Mouse (Mus musculus): Measurements from ENCODE around the gene Capns2. TPM values are rescaled to one million over a fixed set of nuclear protein-coding genes. Genes with fewer than 3 reads are reported as not detected.

Capns2 gene
- polyA plus RNA-seq, 1 experiment from 2014 or later, result 1.4 TPM

- 78% methylated on average over 3 of the region's 3 CpGs for WGBS
- Histone ChIP-seq H3K4me2 (replicated peaks; ENCODE audit: low read depth, low read length) (no peak overlapping the region), H3K27ac (ENCODE audit: low read length) (no peak overlapping the region), H3K9me3 (ENCODE audit: control insufficient read depth, low read depth, low read length) (no peaks in the 10 kb centered on the region), H3K4me3 (ENCODE audit: low read depth, low read length) (no peak overlapping the region), H3K4me1 (ENCODE audit: control insufficient read depth, insufficient read depth, low read length) (no peaks in the 10 kb centered on the region), H3K36me3 (ENCODE audit: control insufficient read depth, insufficient read depth, low read length) (no peaks in the 10 kb centered on the region), H3K9ac (replicated peaks; ENCODE audit: low read depth, low read length) (no peak overlapping the region), H3K27me3 (ENCODE audit: control insufficient read depth, insufficient read depth, low read length) (no peaks in the 10 kb centered on the region)
- ATAC-seq (ENCODE audit: insufficient number of reproducible peaks, insufficient read depth, low FRiP score, low read depth), result no peak
Observed at GRCm38 (mm10) chr8:92916082-92916481, 14.9 kb downstream of the Capns2 start.

- Histone ChIP-seq H3K4me1 (ENCODE audit: control insufficient read depth, insufficient read depth, low read length) (no peaks in the 10 kb centered on the region), H3K27ac (ENCODE audit: low read length) (no peak overlapping the region), H3K27me3 (ENCODE audit: control insufficient read depth, insufficient read depth, low read length) (no peaks in the 10 kb centered on the region), H3K4me2 (replicated peaks; ENCODE audit: low read depth, low read length) (no peak overlapping the region), H3K4me3 (ENCODE audit: low read depth, low read length) (no peak overlapping the region), H3K36me3 (ENCODE audit: control insufficient read depth, insufficient read depth, low read length) (no peaks in the 10 kb centered on the region), H3K9ac (replicated peaks; ENCODE audit: low read depth, low read length) (no peak overlapping the region), H3K9me3 (ENCODE audit: control insufficient read depth, low read depth, low read length) (no peaks in the 10 kb centered on the region)
- ATAC-seq (ENCODE audit: insufficient number of reproducible peaks, insufficient read depth, low FRiP score, low read depth), result no peak
- 93% methylated on average over 3 of the region's 3 CpGs for WGBS
Observed at GRCm38 (mm10) chr8:92921768-92922167, 20.6 kb downstream of the Capns2 start.

DNA sequence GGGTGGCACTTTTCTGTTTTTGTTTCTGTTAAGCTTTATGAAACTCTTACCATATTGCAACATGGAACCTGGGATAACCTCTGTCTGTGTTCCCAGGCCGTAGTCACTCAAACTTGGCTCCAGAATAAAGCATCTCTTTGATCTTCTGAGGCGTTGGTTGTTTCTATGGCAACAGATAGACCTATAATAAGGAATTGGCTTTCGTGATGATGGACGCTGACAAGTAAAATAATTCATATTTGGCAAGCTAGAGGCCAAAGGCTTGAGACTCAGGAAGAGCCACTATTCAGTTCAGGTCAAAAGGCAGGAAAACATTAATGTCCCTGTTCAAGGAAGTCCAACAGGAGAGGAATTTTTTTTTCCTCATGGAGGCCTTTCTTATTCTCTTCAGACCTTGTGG lies 27.8 kb downstream of the Capns2 start:
- H3K9ac ChIP-seq (replicated peaks; ENCODE audit: low read depth, low read length), result no peak overlapping the region
- ATAC-seq (ENCODE audit: insufficient number of reproducible peaks, insufficient read depth, low FRiP score, low read depth), result no peak
- 70% methylated on average over 4 of the region's 4 CpGs for WGBS
- no peak overlapping the region for H3K4me2 ChIP-seq (replicated peaks; ENCODE audit: low read depth, low read length)
- H3K9me3 ChIP-seq (ENCODE audit: control insufficient read depth, low read depth, low read length), result peaks cover 4% of the 10 kb centered on the region; the same call in 1 of the 2 replicates
- no peak overlapping the region for H3K27ac ChIP-seq (ENCODE audit: low read length)
- no peaks in the 10 kb centered on the region for H3K4me1 ChIP-seq (ENCODE audit: control insufficient read depth, insufficient read depth, low read length)
- no peaks in the 10 kb centered on the region for H3K27me3 ChIP-seq (ENCODE audit: control insufficient read depth, insufficient read depth, low read length)
- H3K36me3 ChIP-seq (ENCODE audit: control insufficient read depth, insufficient read depth, low read length), result no peaks in the 10 kb centered on the region
- no peak overlapping the region for H3K4me3 ChIP-seq (ENCODE audit: low read depth, low read length)

GRCm38 (mm10) chr8:92938056-92938455 lies 36.8 kb downstream of the Capns2 start:
- WGBS, result 72% methylated on average over 4 of the region's 4 CpGs
- H3K4me3 ChIP-seq (ENCODE audit: low read depth, low read length), result no peak overlapping the region
- H3K9ac ChIP-seq (replicated peaks; ENCODE audit: low read depth, low read length), result no peak overlapping the region
- H3K4me2 ChIP-seq (replicated peaks; ENCODE audit: low read depth, low read length), result no peak overlapping the region
- no peak for ATAC-seq (ENCODE audit: insufficient number of reproducible peaks, insufficient read depth, low FRiP score, low read depth)
- H3K27me3 ChIP-seq (ENCODE audit: control insufficient read depth, insufficient read depth, low read length), result no peaks in the 10 kb centered on the region
- no peaks in the 10 kb centered on the region for H3K36me3 ChIP-seq (ENCODE audit: control insufficient read depth, insufficient read depth, low read length)
- no peaks in the 10 kb centered on the region for H3K9me3 ChIP-seq (ENCODE audit: control insufficient read depth, low read depth, low read length)
- H3K4me1 ChIP-seq (ENCODE audit: control insufficient read depth, insufficient read depth, low read length), result no peaks in the 10 kb centered on the region
- H3K27ac ChIP-seq (ENCODE audit: low read length), result no peak overlapping the region

- H3K9me3 ChIP-seq (ENCODE audit: control insufficient read depth, low read depth, low read length), result no peaks in the 10 kb centered on the region
- H3K4me2 ChIP-seq (replicated peaks; ENCODE audit: low read depth, low read length), result no peak overlapping the region
- 88% methylated on average over 4 of the region's 4 CpGs for WGBS
- no peaks in the 10 kb centered on the region for H3K36me3 ChIP-seq (ENCODE audit: control insufficient read depth, insufficient read depth, low read length)
- no peak for ATAC-seq (ENCODE audit: insufficient number of reproducible peaks, insufficient read depth, low FRiP score, low read depth)
- no peak overlapping the region for H3K9ac ChIP-seq (replicated peaks; ENCODE audit: low read depth, low read length)
- H3K27ac ChIP-seq (ENCODE audit: low read length), result no peak overlapping the region
- no peak overlapping the region for H3K4me3 ChIP-seq (ENCODE audit: low read depth, low read length)
- no peaks in the 10 kb centered on the region for H3K4me1 ChIP-seq (ENCODE audit: control insufficient read depth, insufficient read depth, low read length)
- no peaks in the 10 kb centered on the region for H3K27me3 ChIP-seq (ENCODE audit: control insufficient read depth, insufficient read depth, low read length)
Observed at GRCm38 (mm10) chr8:92949071-92949470, 47.9 kb downstream of the Capns2 start.

- Histone ChIP-seq H3K9ac (replicated peaks; ENCODE audit: low read depth, low read length) (no peak overlapping the region), H3K27ac (ENCODE audit: low read length) (no peak overlapping the region), H3K9me3 (ENCODE audit: control insufficient read depth, low read depth, low read length) (no peaks in the 10 kb centered on the region), H3K27me3 (ENCODE audit: control insufficient read depth, insufficient read depth, low read length) (no peaks in the 10 kb centered on the region), H3K4me2 (replicated peaks; ENCODE audit: low read depth, low read length) (no peak overlapping the region), H3K4me1 (ENCODE audit: control insufficient read depth, insufficient read depth, low read length) (no peaks in the 10 kb centered on the region), H3K36me3 (ENCODE audit: control insufficient read depth, insufficient read depth, low read length) (no peaks in the 10 kb centered on the region), H3K4me3 (ENCODE audit: low read depth, low read length) (no peak overlapping the region)
- ATAC-seq (ENCODE audit: insufficient number of reproducible peaks, insufficient read depth, low FRiP score, low read depth), result no peak
- WGBS, result 44% methylated on average over 12 of the region's 12 CpGs
Observed at GRCm38 (mm10) chr8:92950639-92951371, 49.6 kb downstream of the Capns2 start.

Small RNA genes within 50 kb of the gene (microRNA-seq; reads per million reads assigned to microRNA genes)
- not detected for gene Gm22151

Other genes starting within 250 kb of the Capns2 start
- gene Irx6, start 227.1 kb upstream of the Capns2 start, polyA plus RNA-seq (2014; fragmentation: Nextera tagmentation; extraction: Ambion mirVana), result not detected in 2 replicates
- 198 and 214 TPM in 2 replicates for gene Mmp2, start 74.1 kb upstream of the Capns2 start, polyA plus RNA-seq (2014; fragmentation: Nextera tagmentation; extraction: Ambion mirVana)
- gene Lpcat2, start 46.1 kb upstream of the Capns2 start, polyA plus RNA-seq (2014; fragmentation: Nextera tagmentation; extraction: Ambion mirVana), result 12.6 and 15.8 TPM in 2 replicates
- 0.06 and 0.07 TPM in 2 replicates for gene Slc6a2, start 58.7 kb downstream of the Capns2 start, polyA plus RNA-seq (2014; fragmentation: Nextera tagmentation; extraction: Ambion mirVana)
- gene Ces1a, start 146.8 kb downstream of the Capns2 start, polyA plus RNA-seq (2014; fragmentation: Nextera tagmentation; extraction: Ambion mirVana), result not detected in 2 replicates
- gene Ces1b, start 178.6 kb downstream of the Capns2 start, polyA plus RNA-seq (2014; fragmentation: Nextera tagmentation; extraction: Ambion mirVana), result 0.34 TPM in 1 of 2 replicates, not detected in the other
- 0.51 and 0.90 TPM in 2 replicates for gene Ces1c, start 229.9 kb downstream of the Capns2 start, polyA plus RNA-seq (2014; fragmentation: Nextera tagmentation; extraction: Ambion mirVana)